Mouse (Mus musculus): ENCODE data around the gene Tmem135. TPM values are rescaled to one million over a fixed set of nuclear protein-coding genes. Genes with fewer than 3 reads are reported as not detected.

The Tmem135 gene
- polyA plus RNA-seq, 1 experiment from 2014 or later, result 27.5 TPM

DNA sequence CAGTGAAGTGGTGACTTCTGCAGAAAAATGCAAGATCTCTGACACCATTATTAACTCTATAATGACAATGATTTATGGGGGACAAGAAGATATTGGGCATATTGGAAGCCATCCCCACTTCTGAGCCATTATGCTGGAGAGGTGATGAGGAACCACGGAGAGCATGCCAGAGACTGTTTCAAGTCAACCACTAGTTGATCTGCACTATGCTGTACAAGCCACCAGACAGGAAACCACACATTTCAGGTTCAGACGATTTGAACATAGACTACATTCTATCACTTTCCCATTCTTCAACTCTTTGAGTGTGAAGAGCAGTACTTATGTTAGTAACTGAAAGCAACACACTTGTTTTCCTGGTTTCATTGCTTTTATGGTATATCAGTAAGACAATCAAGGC is 297.6 kb downstream of the Tmem135 start:
- H3K4me2 ChIP-seq (ENCODE audit: low read length), result no peak overlapping the region
- ATAC-seq, result no peak
- H3K9me3 ChIP-seq (ENCODE audit: control insufficient read depth, low read length), result no peaks in the 10 kb centered on the region
- H3K4me1 ChIP-seq (replicated peaks; ENCODE audit: control insufficient read depth, insufficient read depth, low read length), result no peaks in the 10 kb centered on the region
- no peaks in the 10 kb centered on the region for H3K27me3 ChIP-seq (replicated peaks; ENCODE audit: control insufficient read depth, insufficient read depth, low read length)
- 86% methylated on average over 2 of the region's 2 CpGs for WGBS
- H3K9ac ChIP-seq (replicated peaks; ENCODE audit: low read depth, low read length), result no peak overlapping the region
- H3K36me3 ChIP-seq (ENCODE audit: control insufficient read depth, insufficient read depth), result no peaks in the 10 kb centered on the region
- no peak overlapping the region for H3K4me3 ChIP-seq (replicated peaks; ENCODE audit: low read length)
- no peak overlapping the region for H3K27ac ChIP-seq (ENCODE audit: low read length)

DNA sequence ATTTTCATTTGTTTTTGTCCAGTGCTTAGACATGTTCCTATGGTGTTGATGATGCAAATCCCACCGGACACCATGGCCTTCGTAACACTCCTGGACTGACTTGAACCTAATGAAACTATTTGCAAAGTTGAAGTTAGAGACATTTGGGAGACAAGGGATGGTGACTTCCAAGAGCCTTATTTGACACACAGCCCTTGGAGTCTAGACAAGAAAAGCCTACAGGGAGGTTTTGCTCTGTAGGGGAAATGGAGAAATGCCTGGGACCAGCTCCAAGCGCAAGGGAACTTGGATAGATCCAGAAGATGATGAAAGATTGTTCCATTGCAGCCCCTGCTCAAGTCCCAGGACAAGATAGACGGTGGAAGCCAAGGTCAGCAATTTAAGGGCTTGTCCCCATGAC is 304.3 kb downstream of the Tmem135 start:
- WGBS, result 94% methylated on average over 4 of the region's 4 CpGs
- Histone ChIP-seq H3K9me3 (ENCODE audit: control insufficient read depth, low read length) (no peaks in the 10 kb centered on the region), H3K36me3 (ENCODE audit: control insufficient read depth, insufficient read depth) (no peaks in the 10 kb centered on the region)

More for the DNA sequence above, 304.3 kb downstream of the Tmem135 start:
- Histone ChIP-seq H3K4me2 (ENCODE audit: low read length) (no peak overlapping the region), H3K9ac (replicated peaks; ENCODE audit: low read depth, low read length) (no peak overlapping the region), H3K4me3 (replicated peaks; ENCODE audit: low read length) (no peak overlapping the region), H3K27me3 (replicated peaks; ENCODE audit: control insufficient read depth, insufficient read depth, low read length) (no peaks in the 10 kb centered on the region), H3K27ac (ENCODE audit: low read length) (no peak overlapping the region), H3K4me1 (replicated peaks; ENCODE audit: control insufficient read depth, insufficient read depth, low read length) (no peaks in the 10 kb centered on the region)
- ATAC-seq, result no peak

Small RNAs within 50 kb of the gene (microRNA-seq; reads per million reads assigned to microRNA genes)
- gene Gm22171 (not detected), gene Gm24659 (not detected)

Other genes starting within 250 kb of the Tmem135 start
- gene Fzd4, start 133 bp upstream of the Tmem135 start, polyA plus RNA-seq (2015; fragmentation: Nextera tagmentation; extraction: Ambion mirVana), result 1.6 and 2.1 TPM in 2 replicates
- 8.6 and 13.1 TPM in 2 replicates for gene Prss23, start 123.0 kb upstream of the Tmem135 start, polyA plus RNA-seq (2015; fragmentation: Nextera tagmentation; extraction: Ambion mirVana)
- 4.3 and 6.5 TPM in 2 replicates for gene Me3, start 228.2 kb upstream of the Tmem135 start, polyA plus RNA-seq (2015; fragmentation: Nextera tagmentation; extraction: Ambion mirVana)

Measured in forebrain, embryonic 16.5 days (tissue).